Mouse (Mus musculus): ENCODE data around the gene Ripply3. TPM values are rescaled to one million over a fixed set of nuclear protein-coding genes. Genes with fewer than 3 reads are reported as not detected.
A peak's percentile ranks its signal among the peaks of the same experiment; 100 is the strongest.
"Not testable (repeated sequence)": the region's sequence is repeated elsewhere in the genome, so short reads cannot be mapped to it uniquely, and the experiment has no call there.

The Ripply3 gene
- polyA plus RNA-seq, 1 experiment, result 0.21 TPM

DNA sequence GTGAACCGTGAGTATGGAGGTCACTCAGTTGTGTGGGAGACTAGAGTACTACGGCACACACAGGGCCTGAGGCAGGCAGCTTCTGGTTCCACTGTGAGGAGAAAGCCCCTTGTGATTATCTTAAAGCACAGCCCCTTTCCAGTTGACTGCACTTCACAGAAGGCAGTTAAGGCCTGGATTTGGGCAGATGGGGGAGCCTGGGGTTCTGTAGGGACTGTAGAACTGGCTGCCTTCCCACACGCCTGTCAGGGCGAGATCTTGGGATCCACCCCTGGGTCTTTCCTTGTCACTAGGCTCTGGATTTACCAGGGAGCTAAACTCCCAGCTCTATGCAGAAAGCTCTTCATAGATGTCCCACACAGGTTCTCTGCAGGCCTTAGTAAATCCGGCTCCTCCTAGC is 2.2 kb downstream of the Ripply3 start:
- TF ChIP-seq CTCF (IDR thresholded peaks at IDR 0.05; ENCODE audit: extremely low read depth, insufficient read depth, low read length) (no peak), POLR2A (IDR thresholded peaks at IDR 0.05; ENCODE audit: extremely low read depth, insufficient read depth, low read length) (no peak)
- Histone ChIP-seq H3K4me3 (ENCODE audit: insufficient read depth, low read length) (no peak overlapping the region), H3K4me1 (ENCODE audit: control insufficient read depth, insufficient read depth, low read length) (no peaks in the 10 kb centered on the region), H3K27ac (ENCODE audit: insufficient read depth, low read length) (no peak overlapping the region)

DNA sequence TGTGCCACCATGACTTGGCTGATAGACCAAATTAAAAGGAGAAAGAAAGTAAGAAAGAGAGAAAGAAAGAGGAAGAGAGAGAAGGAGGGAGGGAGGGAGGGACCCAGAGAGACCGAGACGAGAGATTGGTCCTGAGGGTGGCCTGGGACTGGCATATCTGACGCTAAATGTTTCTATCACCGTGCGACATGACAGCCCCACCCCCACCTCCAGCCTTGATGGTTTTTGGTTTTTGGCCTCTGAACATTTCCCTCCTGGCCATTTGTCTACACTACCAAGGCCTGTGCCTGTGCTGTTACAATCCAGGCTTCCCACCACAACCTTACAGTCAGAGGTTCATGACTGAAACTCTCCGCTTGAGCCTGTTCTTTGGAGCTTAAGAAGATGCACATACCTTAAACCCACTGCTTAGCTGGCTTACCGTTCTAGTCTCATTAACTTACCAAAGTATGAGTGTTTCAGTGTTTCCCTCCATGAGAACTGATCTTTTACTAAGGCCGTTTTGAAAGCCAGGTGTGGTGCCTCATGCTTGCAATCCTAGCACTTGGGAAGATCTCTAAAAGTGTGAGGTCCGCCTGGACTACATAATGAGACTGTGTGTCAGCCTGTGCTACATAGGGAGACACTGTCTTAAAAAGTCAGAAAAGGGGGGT is 3.1 kb downstream of the Ripply3 start:
- Histone ChIP-seq H3K4me1 (ENCODE audit: control insufficient read depth, insufficient read depth, low read length) (no peaks in the 10 kb centered on the region), H3K4me3 (ENCODE audit: insufficient read depth, low read length) (no peak overlapping the region), H3K27ac (ENCODE audit: insufficient read depth, low read length) (no peak overlapping the region)
- TF ChIP-seq POLR2A (IDR thresholded peaks at IDR 0.05; ENCODE audit: extremely low read depth, insufficient read depth, low read length), result no peak
- no peak for TF ChIP-seq CTCF (IDR thresholded peaks at IDR 0.05; ENCODE audit: extremely low read depth, insufficient read depth, low read length)

- TF ChIP-seq CTCF (IDR thresholded peaks at IDR 0.05; ENCODE audit: extremely low read depth, insufficient read depth, low read length), result peak; percentile 85
- TF ChIP-seq POLR2A (IDR thresholded peaks at IDR 0.05; ENCODE audit: extremely low read depth, insufficient read depth, low read length), result no peak
- Histone ChIP-seq H3K27ac (ENCODE audit: insufficient read depth, low read length) (no peak overlapping the region), H3K4me3 (ENCODE audit: insufficient read depth, low read length) (no peak overlapping the region), H3K4me1 (ENCODE audit: control insufficient read depth, insufficient read depth, low read length) (no peaks in the 10 kb centered on the region)
These were observed 3.6 kb downstream of the Ripply3 start for GRCm38 (mm10) chr16:94331886-94332252.

DNA sequence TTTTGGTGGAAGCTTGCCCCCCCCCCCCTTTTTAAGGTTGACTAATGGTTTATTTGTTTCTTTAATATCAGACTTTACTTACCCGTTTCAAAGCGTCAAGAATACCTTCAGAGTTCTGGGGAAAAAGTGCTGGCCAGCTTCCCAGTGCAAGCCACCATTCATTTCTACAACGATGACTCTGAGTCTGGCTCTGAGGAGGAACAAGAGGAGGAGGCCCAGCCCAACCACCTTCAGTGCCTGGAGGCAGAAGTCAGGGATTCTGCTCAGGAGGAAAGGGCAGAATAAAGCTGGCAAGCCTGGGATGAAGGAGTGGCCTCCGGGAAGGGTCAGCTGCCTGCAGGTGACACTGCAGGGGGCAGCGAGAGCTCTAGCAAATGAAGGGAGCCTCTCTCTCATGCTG is 7.4 kb downstream of the Ripply3 start:
- no peak for TF ChIP-seq CTCF (IDR thresholded peaks at IDR 0.05; ENCODE audit: extremely low read depth, insufficient read depth, low read length)
- no peak for TF ChIP-seq POLR2A (IDR thresholded peaks at IDR 0.05; ENCODE audit: extremely low read depth, insufficient read depth, low read length)
- no peak overlapping the region for H3K4me3 ChIP-seq (ENCODE audit: insufficient read depth, low read length)
- H3K27ac ChIP-seq (ENCODE audit: insufficient read depth, low read length), result no peak overlapping the region
- H3K4me1 ChIP-seq (ENCODE audit: control insufficient read depth, insufficient read depth, low read length), result no peaks in the 10 kb centered on the region

GRCm38 (mm10) chr16:94339164-94340160 is 11.2 kb downstream of the Ripply3 start:
- not testable (repeated sequence) for H3K4me1 ChIP-seq (ENCODE audit: control insufficient read depth, insufficient read depth, low read length); H3K4me3 ChIP-seq (ENCODE audit: insufficient read depth, low read length); H3K27ac ChIP-seq (ENCODE audit: insufficient read depth, low read length)

GRCm38 (mm10) chr16:94345733-94346132 is 17.5 kb downstream of the Ripply3 start:
- Histone ChIP-seq H3K4me3 (ENCODE audit: insufficient read depth, low read length) (no peak overlapping the region), H3K27ac (ENCODE audit: insufficient read depth, low read length) (no peak overlapping the region), H3K4me1 (ENCODE audit: control insufficient read depth, insufficient read depth, low read length) (no peaks in the 10 kb centered on the region)
- TF ChIP-seq CTCF (IDR thresholded peaks at IDR 0.05; ENCODE audit: extremely low read depth, insufficient read depth, low read length), result no peak
- no peak for TF ChIP-seq POLR2A (IDR thresholded peaks at IDR 0.05; ENCODE audit: extremely low read depth, insufficient read depth, low read length)

DNA sequence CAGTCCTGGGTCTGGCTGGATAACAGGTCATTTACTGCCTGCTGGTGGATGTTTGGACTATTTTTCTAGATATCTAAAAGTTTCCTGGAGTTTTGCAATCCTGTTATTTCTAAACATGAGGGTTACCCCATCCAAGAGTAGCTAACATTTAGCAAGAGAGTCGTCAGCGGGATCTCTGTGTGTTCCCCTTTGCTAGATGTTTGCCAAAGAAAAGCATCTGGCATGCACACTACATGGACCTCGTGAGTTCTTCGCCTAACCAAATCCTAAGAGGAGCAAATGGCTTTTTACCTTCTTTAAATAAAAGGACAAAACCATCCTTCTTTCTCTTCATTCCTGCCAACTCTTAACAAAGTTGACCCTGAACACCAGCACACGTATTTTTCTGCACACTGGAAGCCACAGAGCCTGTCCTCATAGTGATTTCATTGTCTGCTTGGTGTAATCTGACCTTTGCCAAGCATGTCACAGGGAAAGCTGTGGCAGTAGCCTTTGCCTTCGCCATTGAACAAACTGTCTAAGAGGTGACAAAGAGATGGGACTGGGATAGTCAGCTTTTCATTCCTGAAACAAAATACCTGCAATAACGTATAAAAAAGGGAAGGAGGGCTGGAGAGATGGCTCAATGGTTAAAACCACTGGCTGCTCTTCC is 19.0 kb downstream of the Ripply3 start:
- Histone ChIP-seq H3K27ac (ENCODE audit: insufficient read depth, low read length) (no peak overlapping the region), H3K4me1 (ENCODE audit: control insufficient read depth, insufficient read depth, low read length) (no peaks in the 10 kb centered on the region), H3K4me3 (ENCODE audit: insufficient read depth, low read length) (no peak overlapping the region)
- TF ChIP-seq CTCF (IDR thresholded peaks at IDR 0.05; ENCODE audit: extremely low read depth, insufficient read depth, low read length) (no peak), POLR2A (IDR thresholded peaks at IDR 0.05; ENCODE audit: extremely low read depth, insufficient read depth, low read length) (no peak)

GRCm38 (mm10) chr16:94348779-94349178 is 20.6 kb downstream of the Ripply3 start:
- H3K4me1 ChIP-seq (ENCODE audit: control insufficient read depth, insufficient read depth, low read length), result no peaks in the 10 kb centered on the region
- H3K4me3 ChIP-seq (ENCODE audit: insufficient read depth, low read length), result no peak overlapping the region
- TF ChIP-seq POLR2A (IDR thresholded peaks at IDR 0.05; ENCODE audit: extremely low read depth, insufficient read depth, low read length) (no peak), CTCF (IDR thresholded peaks at IDR 0.05; ENCODE audit: extremely low read depth, insufficient read depth, low read length) (no peak)
- H3K27ac ChIP-seq (ENCODE audit: insufficient read depth, low read length), result no peak overlapping the region

- H3K4me3 ChIP-seq (ENCODE audit: insufficient read depth, low read length), result no peak overlapping the region
- no peak overlapping the region for H3K27ac ChIP-seq (ENCODE audit: insufficient read depth, low read length)
- TF ChIP-seq POLR2A (IDR thresholded peaks at IDR 0.05; ENCODE audit: extremely low read depth, insufficient read depth, low read length) (no peak), CTCF (IDR thresholded peaks at IDR 0.05; ENCODE audit: extremely low read depth, insufficient read depth, low read length) (no peak)
- no peaks in the 10 kb centered on the region for H3K4me1 ChIP-seq (ENCODE audit: control insufficient read depth, insufficient read depth, low read length)
These were observed 21.5 kb downstream of the Ripply3 start for GRCm38 (mm10) chr16:94349588-94350286.
